Mouse (Mus musculus): ENCODE results near the gene Tmem245. TPM values are rescaled to one million over a fixed set of nuclear protein-coding genes. Genes with fewer than 3 reads are reported as not detected.

The Tmem245 gene
- polyA plus RNA-seq, 1 experiment from 2014 or later: 14.3 TPM

- Histone ChIP-seq H3K4me2 (replicated peaks; ENCODE audit: low read depth, low read length) (no peak overlapping the region), H3K9me3 (ENCODE audit: control insufficient read depth, low read length) (no peaks in the 10 kb centered on the region), H3K27me3 (ENCODE audit: control insufficient read depth, insufficient read depth, low read length) (no peaks in the 10 kb centered on the region), H3K36me3 (ENCODE audit: control insufficient read depth, insufficient read depth, low read length) (peaks cover 8% of the 10 kb centered on the region; the same call in 1 of the 2 replicates), H3K4me1 (ENCODE audit: control insufficient read depth, insufficient read depth, low read length) (no peaks in the 10 kb centered on the region), H3K27ac (ENCODE audit: low read depth, low read length) (no peak overlapping the region), H3K9ac (ENCODE audit: low read depth, low read length) (no peak overlapping the region), H3K4me3 (ENCODE audit: low read length) (no peak overlapping the region)
- WGBS: 93% methylated on average over 3 of the region's 3 CpGs
- ATAC-seq (ENCODE audit: low FRiP score, low TSS enrichment): no peak
Observed at GRCm38 (mm10) chr4:56847400-56847799, 99.8 kb downstream of the Tmem245 start.

GRCm38 (mm10) chr4:56845896-56846533, 101.2 kb downstream of the Tmem245 start:
- 72% methylated on average over 12 of the region's 12 CpGs for WGBS
- Histone ChIP-seq H3K9me3 (ENCODE audit: control insufficient read depth, low read length) (no peaks in the 10 kb centered on the region), H3K36me3 (ENCODE audit: control insufficient read depth, insufficient read depth, low read length) (peaks cover 9% of the 10 kb centered on the region; the same call in 1 of the 2 replicates), H3K27ac (ENCODE audit: low read depth, low read length) (no peak overlapping the region), H3K27me3 (ENCODE audit: control insufficient read depth, insufficient read depth, low read length) (no peaks in the 10 kb centered on the region), H3K4me2 (replicated peaks; ENCODE audit: low read depth, low read length) (no peak overlapping the region), H3K4me1 (ENCODE audit: control insufficient read depth, insufficient read depth, low read length) (no peaks in the 10 kb centered on the region), H3K4me3 (ENCODE audit: low read length) (no peak overlapping the region), H3K9ac (ENCODE audit: low read depth, low read length) (no peak overlapping the region)
- ATAC-seq (ENCODE audit: low FRiP score, low TSS enrichment): no peak

GRCm38 (mm10) chr4:56844911-56845310, 102.3 kb downstream of the Tmem245 start:
- no peak for ATAC-seq (ENCODE audit: low FRiP score, low TSS enrichment)
- no peak overlapping the region for H3K4me2 ChIP-seq (replicated peaks; ENCODE audit: low read depth, low read length)
- 90% methylated on average over 4 of the region's 4 CpGs for WGBS
- no peak overlapping the region for H3K9ac ChIP-seq (ENCODE audit: low read depth, low read length)
- H3K4me3 ChIP-seq (ENCODE audit: low read length): no peak overlapping the region
- H3K27ac ChIP-seq (ENCODE audit: low read depth, low read length): no peak overlapping the region
- H3K4me1 ChIP-seq (ENCODE audit: control insufficient read depth, insufficient read depth, low read length): no peaks in the 10 kb centered on the region
- H3K9me3 ChIP-seq (ENCODE audit: control insufficient read depth, low read length): no peaks in the 10 kb centered on the region
- peaks cover 16% of the 10 kb centered on the region for H3K36me3 ChIP-seq (ENCODE audit: control insufficient read depth, insufficient read depth, low read length)
- no peaks in the 10 kb centered on the region for H3K27me3 ChIP-seq (ENCODE audit: control insufficient read depth, insufficient read depth, low read length)

- Histone ChIP-seq H3K4me3 (ENCODE audit: low read length) (no peak overlapping the region), H3K4me2 (replicated peaks; ENCODE audit: low read depth, low read length) (no peak overlapping the region), H3K9ac (ENCODE audit: low read depth, low read length) (no peak overlapping the region), H3K36me3 (ENCODE audit: control insufficient read depth, insufficient read depth, low read length) (peaks cover 16% of the 10 kb centered on the region), H3K9me3 (ENCODE audit: control insufficient read depth, low read length) (no peaks in the 10 kb centered on the region), H3K4me1 (ENCODE audit: control insufficient read depth, insufficient read depth, low read length) (no peaks in the 10 kb centered on the region), H3K27me3 (ENCODE audit: control insufficient read depth, insufficient read depth, low read length) (no peaks in the 10 kb centered on the region), H3K27ac (ENCODE audit: low read depth, low read length) (no peak overlapping the region)
- ATAC-seq (ENCODE audit: low FRiP score, low TSS enrichment): no peak
- WGBS: 81% methylated on average over 2 of the region's 2 CpGs
Observed at GRCm38 (mm10) chr4:56843963-56844362, 103.3 kb downstream of the Tmem245 start.

- 73% methylated on average over 7 of the region's 7 CpGs for WGBS
- no peak for ATAC-seq (ENCODE audit: low FRiP score, low TSS enrichment)
- no peak overlapping the region for H3K4me3 ChIP-seq (ENCODE audit: low read length)
- no peaks in the 10 kb centered on the region for H3K27me3 ChIP-seq (ENCODE audit: control insufficient read depth, insufficient read depth, low read length)
- H3K4me1 ChIP-seq (ENCODE audit: control insufficient read depth, insufficient read depth, low read length): no peaks in the 10 kb centered on the region
- H3K27ac ChIP-seq (ENCODE audit: low read depth, low read length): no peak overlapping the region
- no peaks in the 10 kb centered on the region for H3K9me3 ChIP-seq (ENCODE audit: control insufficient read depth, low read length)
- H3K36me3 ChIP-seq (ENCODE audit: control insufficient read depth, insufficient read depth, low read length): peaks cover 27% of the 10 kb centered on the region
- no peak overlapping the region for H3K4me2 ChIP-seq (replicated peaks; ENCODE audit: low read depth, low read length)
- no peak overlapping the region for H3K9ac ChIP-seq (ENCODE audit: low read depth, low read length)
Observed at GRCm38 (mm10) chr4:56842501-56842900, 104.7 kb downstream of the Tmem245 start.

GRCm38 (mm10) chr4:56840297-56840696, 106.9 kb downstream of the Tmem245 start:
- WGBS: 75% methylated on average over 3 of the region's 3 CpGs
- no peak overlapping the region for H3K4me3 ChIP-seq (ENCODE audit: low read length)
- H3K27me3 ChIP-seq (ENCODE audit: control insufficient read depth, insufficient read depth, low read length): no peaks in the 10 kb centered on the region
- no peak overlapping the region for H3K27ac ChIP-seq (ENCODE audit: low read depth, low read length)
- ATAC-seq (ENCODE audit: low FRiP score, low TSS enrichment): no peak
- peaks cover 33% of the 10 kb centered on the region for H3K36me3 ChIP-seq (ENCODE audit: control insufficient read depth, insufficient read depth, low read length)
- no peak overlapping the region for H3K4me2 ChIP-seq (replicated peaks; ENCODE audit: low read depth, low read length)
- no peak overlapping the region for H3K9ac ChIP-seq (ENCODE audit: low read depth, low read length)
- H3K4me1 ChIP-seq (ENCODE audit: control insufficient read depth, insufficient read depth, low read length): no peaks in the 10 kb centered on the region
- no peaks in the 10 kb centered on the region for H3K9me3 ChIP-seq (ENCODE audit: control insufficient read depth, low read length)

- no peaks in the 10 kb centered on the region for H3K27me3 ChIP-seq (ENCODE audit: control insufficient read depth, insufficient read depth, low read length)
- no peak overlapping the region for H3K4me3 ChIP-seq (ENCODE audit: low read length)
- no peak for ATAC-seq (ENCODE audit: low FRiP score, low TSS enrichment)
- no peaks in the 10 kb centered on the region for H3K9me3 ChIP-seq (ENCODE audit: control insufficient read depth, low read length)
- no peak overlapping the region for H3K4me2 ChIP-seq (replicated peaks; ENCODE audit: low read depth, low read length)
- no peak overlapping the region for H3K27ac ChIP-seq (ENCODE audit: low read depth, low read length)
- peaks cover 30% of the 10 kb centered on the region for H3K36me3 ChIP-seq (ENCODE audit: control insufficient read depth, insufficient read depth, low read length)
- no peak overlapping the region for H3K9ac ChIP-seq (ENCODE audit: low read depth, low read length)
- no peaks in the 10 kb centered on the region for H3K4me1 ChIP-seq (ENCODE audit: control insufficient read depth, insufficient read depth, low read length)
- WGBS: 71% methylated on average over 6 of the region's 6 CpGs
Observed at GRCm38 (mm10) chr4:56837661-56838060, 109.6 kb downstream of the Tmem245 start.

GRCm38 (mm10) chr4:56831998-56832397, 115.2 kb downstream of the Tmem245 start:
- H3K36me3 ChIP-seq (ENCODE audit: control insufficient read depth, insufficient read depth, low read length): peaks cover 20% of the 10 kb centered on the region; the same call in 1 of the 2 replicates
- no peak for ATAC-seq (ENCODE audit: low FRiP score, low TSS enrichment)
- no peak overlapping the region for H3K4me2 ChIP-seq (replicated peaks; ENCODE audit: low read depth, low read length)
- no peaks in the 10 kb centered on the region for H3K9me3 ChIP-seq (ENCODE audit: control insufficient read depth, low read length)
- no peak overlapping the region for H3K27ac ChIP-seq (ENCODE audit: low read depth, low read length)
- no peak overlapping the region for H3K9ac ChIP-seq (ENCODE audit: low read depth, low read length)
- WGBS: 61% methylated on average over 7 of the region's 7 CpGs
- peaks cover 10% of the 10 kb centered on the region; the same call in 1 of the 2 replicates for H3K4me1 ChIP-seq (ENCODE audit: control insufficient read depth, insufficient read depth, low read length)
- no peaks in the 10 kb centered on the region for H3K27me3 ChIP-seq (ENCODE audit: control insufficient read depth, insufficient read depth, low read length)
- no peak overlapping the region for H3K4me3 ChIP-seq (ENCODE audit: low read length)

GRCm38 (mm10) chr4:56831013-56831609, 116.1 kb downstream of the Tmem245 start:
- ATAC-seq (ENCODE audit: low FRiP score, low TSS enrichment): no peak
- peaks cover 10% of the 10 kb centered on the region; the same call in 1 of the 2 replicates for H3K4me1 ChIP-seq (ENCODE audit: control insufficient read depth, insufficient read depth, low read length)
- no peak overlapping the region for H3K4me2 ChIP-seq (replicated peaks; ENCODE audit: low read depth, low read length)
- no peak overlapping the region for H3K9ac ChIP-seq (ENCODE audit: low read depth, low read length)
- no peak overlapping the region for H3K27ac ChIP-seq (ENCODE audit: low read depth, low read length)
- WGBS: 52% methylated on average over 13 of the region's 13 CpGs
- no peaks in the 10 kb centered on the region for H3K27me3 ChIP-seq (ENCODE audit: control insufficient read depth, insufficient read depth, low read length)
- peaks cover 16% of the 10 kb centered on the region; the same call in 1 of the 2 replicates for H3K36me3 ChIP-seq (ENCODE audit: control insufficient read depth, insufficient read depth, low read length)
- H3K4me3 ChIP-seq (ENCODE audit: low read length): no peak overlapping the region
- H3K9me3 ChIP-seq (ENCODE audit: control insufficient read depth, low read length): no peaks in the 10 kb centered on the region
